Mouse (Mus musculus) ES-E14 (cell line): ENCODE results near the gene Nyap1. TPM values are rescaled to one million over a fixed set of nuclear protein-coding genes. Genes with fewer than 3 reads are reported as not detected.

ENCODE experiments used
- DNase-seq: peaks from one replicate; pipeline ENCODE4 v3.0.0-alpha.2; 2013; ENCODE audit warnings: low read depth, low spot score
- H3K27ac ChIP-seq: 2 replicates; pipeline ENCODE4 v1.5.1; 2012; ENCODE audit warnings: low read depth, mild to moderate bottlenecking, low read length, moderate library complexity, mixed read lengths; ENCODE audit not compliant: poor library complexity, insufficient read depth, severe bottlenecking
- H3K36me3 ChIP-seq: 2 replicates; pipeline ENCODE4 v1.6.1; 2012; ENCODE audit warnings: mild to moderate bottlenecking, low read length, moderate library complexity, mixed read lengths; ENCODE audit not compliant: control insufficient read depth, poor library complexity, insufficient read depth, severe bottlenecking
- H3K4me1 ChIP-seq, 2 experiments: fragments of 150-350 bp in 1 of 2; sonication (generic) in 1 of 2; 2 replicates each; pipeline ENCODE4 v1.6.1; 2012; ENCODE audit warnings: low read length in 2 of 2, mild to moderate bottlenecking in 1 of 2, mixed read lengths in 1 of 2; ENCODE audit not compliant: control insufficient read depth in 2 of 2, insufficient read depth in 2 of 2, poor library complexity in 1 of 2
- H3K4me3 ChIP-seq, 2 experiments: fragments of 150-350 bp in 1 of 2; sonication (generic) in 1 of 2; 2 replicates each; pipeline ENCODE4 v1.5.1; 2012; ENCODE audit warnings: low read length in 2 of 2, low read depth in 1 of 2, mild to moderate bottlenecking in 1 of 2, mixed read lengths in 1 of 2; ENCODE audit not compliant: insufficient read depth in 1 of 2, poor library complexity in 1 of 2, severe bottlenecking in 1 of 2
- H3K9ac ChIP-seq: 2 replicates; pipeline ENCODE4 v1.6.1; 2012; ENCODE audit warnings: low read depth, mild to moderate bottlenecking, low read length, mixed read lengths; ENCODE audit not compliant: poor library complexity, insufficient read depth, severe bottlenecking
- H3K9me3 ChIP-seq: fragments of 150-350 bp; sonication (generic); 2 replicates; pipeline ENCODE4 v1.6.1; 2012; ENCODE audit warnings: low read depth, mild to moderate bottlenecking, low read length; ENCODE audit not compliant: control insufficient read depth, insufficient read depth
- CHD2 ChIP-seq: IDR thresholded peaks from 2 replicates; pipeline ENCODE4 v1.6.1; 2014; ENCODE audit warnings: mild to moderate bottlenecking, low read depth, low read length, inconsistent platforms
- HCFC1 ChIP-seq: IDR thresholded peaks from 2 replicates; pipeline ENCODE4 v1.6.1; 2012; ENCODE audit warnings: low read length, inconsistent platforms, borderline replicate concordance; ENCODE audit not compliant: insufficient read depth
- MAFK ChIP-seq: IDR thresholded peaks from 2 replicates; pipeline ENCODE4 v1.6.1; 2014; ENCODE audit warnings: mild to moderate bottlenecking, low read depth, low read length, inconsistent platforms; ENCODE audit not compliant: insufficient read depth
- ZC3H11A ChIP-seq: IDR thresholded peaks from 2 replicates; pipeline ENCODE4 v1.6.1; 2012; ENCODE audit warnings: low read depth, mild to moderate bottlenecking, inconsistent platforms, low read length, borderline replicate concordance
- ZNF384 ChIP-seq: IDR thresholded peaks from 2 replicates; pipeline ENCODE4 v1.6.1; 2012; ENCODE audit warnings: low read depth, low read length, inconsistent platforms
- in situ Hi-C, 2 experiments: fragments of 600-800 bp; cut with MboI; formaldehyde crosslinking; loops; one replicate each; pipeline ENCODE4 v1.15.1; 2025; ENCODE audit warnings: low sequenced_read_pairs in 2 of 2, inconsistent platforms in 1 of 2; ENCODE audit not compliant: unreplicated experiment in 2 of 2
- total RNA-seq: library from RNA; depleted of rRNA; stranded (reverse); fragments of 300-350 nt; gene quantifications from 2 replicates; pipeline ENCODE4 v1.2.3, GENCODE M21; 2012; rRNA removed

Nyap1 gene
- total RNA-seq, 1 experiment = 7.4 TPM

- peak overlapping the region; percentile 78 for H3K9ac ChIP-seq
- peak overlapping the region; percentile 78 to 83 for H3K4me3 ChIP-seq
- H3K4me1 ChIP-seq = peaks cover 0 to 8% of the 10 kb centered on the region in 2 experiments; a peak in 2 of 4 replicates
- no peaks in the 10 kb centered on the region for H3K9me3 ChIP-seq
- no peaks in the 10 kb centered on the region; the same call in 1 of the 2 replicates for H3K36me3 ChIP-seq
- H3K27ac ChIP-seq = no peak overlapping the region
- no peak for DNase-seq
- in situ Hi-C loops = no loop called here
- TF ChIP-seq ZNF384 (no peak), ZC3H11A (no peak), CHD2 (no peak), HCFC1 (no peak), MAFK (no peak)
These were observed 57.8 kb downstream of the Nyap1 start for GRCm38 (mm10) chr5:137683388-137684293.

GRCm38 (mm10) chr5:137682526-137682925, 58.9 kb downstream of the Nyap1 start:
- DNase-seq = no peak
- peaks cover 0 to 8% of the 10 kb centered on the region in 2 experiments; a peak in 2 of 4 replicates for H3K4me1 ChIP-seq
- in situ Hi-C loops = no loop called here
- H3K27ac ChIP-seq = no peak overlapping the region
- no peak overlapping the region for H3K9ac ChIP-seq
- H3K9me3 ChIP-seq = no peaks in the 10 kb centered on the region
- no peaks in the 10 kb centered on the region; the same call in 1 of the 2 replicates for H3K36me3 ChIP-seq
- no peak for TF ChIP-seq ZNF384
- TF ChIP-seq MAFK = no peak
- TF ChIP-seq HCFC1 = no peak
- TF ChIP-seq ZC3H11A = no peak
- no peak overlapping the region for H3K4me3 ChIP-seq

Other genes with a start within 250 kb of the Nyap1 start
- gene Pop7, start 239.1 kb downstream of the Nyap1 start, total RNA-seq = 35.7 and 41.7 TPM in 2 replicates
- gene Gigyf1, start 223.1 kb downstream of the Nyap1 start, total RNA-seq = 24.7 and 40.3 TPM in 2 replicates
- gene Epo, start 208.4 kb downstream of the Nyap1 start, total RNA-seq = 0.36 and 0.48 TPM in 2 replicates
- gene Gnb2, start 208.1 kb downstream of the Nyap1 start, total RNA-seq = 259 and 297 TPM in 2 replicates
- gene Actl6b, start 188.1 kb downstream of the Nyap1 start, total RNA-seq = not detected in 2 replicates
- gene Tfr2, start 171.8 kb downstream of the Nyap1 start, total RNA-seq = 3.7 and 7.6 TPM in 2 replicates
- 7.8 and 12.9 TPM in 2 replicates for gene Mospd3, start 140.5 kb downstream of the Nyap1 start, total RNA-seq
- gene Pcolce, start 127.8 kb downstream of the Nyap1 start, total RNA-seq = 134 and 157 TPM in 2 replicates
- 1.1 and 2.2 TPM in 2 replicates for gene Fbxo24, start 112.6 kb downstream of the Nyap1 start, total RNA-seq
- 12.7 and 23.0 TPM in 2 replicates for gene Lrch4, start 112.5 kb downstream of the Nyap1 start, total RNA-seq
- 7.8 and 13.6 TPM in 2 replicates for gene Gm20605, start 112.4 kb downstream of the Nyap1 start, total RNA-seq
- 12.0 and 24.0 TPM in 2 replicates for gene Sap25, start 100.3 kb downstream of the Nyap1 start, total RNA-seq
- 0.85 and 1.5 TPM in 2 replicates for gene Irs3, start 95.9 kb downstream of the Nyap1 start, total RNA-seq
- gene Agfg2, start 56.9 kb downstream of the Nyap1 start, total RNA-seq = 12.3 and 12.5 TPM in 2 replicates
- 15.9 and 21.6 TPM in 2 replicates for gene Tsc22d4, start 4.1 kb upstream of the Nyap1 start, total RNA-seq
- gene Ppp1r35, start 37.2 kb upstream of the Nyap1 start, total RNA-seq = 27.6 and 34.5 TPM in 2 replicates
- gene Mepce, start 46.0 kb upstream of the Nyap1 start, total RNA-seq = 42.3 and 43.0 TPM in 2 replicates
- gene Zcwpw1, start 46.2 kb upstream of the Nyap1 start, total RNA-seq = 24.5 and 33.0 TPM in 2 replicates
- 0.21 and 0.62 TPM in 2 replicates for gene Pilra, start 94.7 kb upstream of the Nyap1 start, total RNA-seq
- gene Pilrb1, start 116.5 kb upstream of the Nyap1 start, total RNA-seq = not detected in 2 replicates
- not detected in 2 replicates for gene Pilrb2, start 130.2 kb upstream of the Nyap1 start, total RNA-seq
- 0.26 and 0.31 TPM in 2 replicates for gene Cyp3a13, start 180.0 kb upstream of the Nyap1 start, total RNA-seq
- gene Gjc3, start 221.5 kb upstream of the Nyap1 start, total RNA-seq = 0.04 TPM in 1 of 2 replicates, not detected in the other
- gene Azgp1, start 239.9 kb upstream of the Nyap1 start, total RNA-seq = not detected in 2 replicates